Mouse (Mus musculus) midbrain, postnatal 0 days (tissue): ENCODE measurements around the gene 2900026A02Rik. TPM values are rescaled to one million over a fixed set of nuclear protein-coding genes. Genes with fewer than 3 reads are reported as not detected.

Experiments used
- ATAC-seq: fragments of 200-750 bp; cut with Nextera tagmentation; 2 replicates; pipeline ENCODE4 v1.8.0; 2017; ENCODE audit warnings: moderate number of reproducible peaks, mild to moderate bottlenecking, moderate TSS enrichment, moderate library complexity; ENCODE audit not compliant: low FRiP score
- DNase-seq: peaks from one replicate; pipeline ENCODE4 v3.0.0-alpha.2; 2015; ENCODE audit warnings: low spot score
- H3K27ac ChIP-seq: fragments of 300-500 bp; sonication (generic); 2 replicates; pipeline ENCODE4 v1.5.1; 2014; ENCODE audit warnings: low read depth, mild to moderate bottlenecking, low read length, mixed read lengths
- H3K27me3 ChIP-seq: fragments of 300-500 bp; sonication (generic); 2 replicates; pipeline ENCODE4 v1.6.1; 2014; ENCODE audit warnings: low read length, control low read depth, mixed read lengths; ENCODE audit not compliant: insufficient read depth
- H3K36me3 ChIP-seq: fragments of 300-500 bp; sonication (generic); 2 replicates; pipeline ENCODE4 v1.6.1; 2014; ENCODE audit warnings: low read length, control low read depth, mixed read lengths; ENCODE audit not compliant: insufficient read depth
- H3K4me1 ChIP-seq: fragments of 300-500 bp; sonication (generic); 2 replicates; pipeline ENCODE4 v1.6.1; 2014; ENCODE audit warnings: mild to moderate bottlenecking, control low read depth, antibody characterized with exemption, low read length, mixed read lengths; ENCODE audit not compliant: insufficient read depth
- H3K4me2 ChIP-seq: fragments of 300-500 bp; sonication (generic); 2 replicates; pipeline ENCODE4 v1.6.1; 2014; ENCODE audit warnings: low read depth, mild to moderate bottlenecking, low read length, mixed read lengths; ENCODE audit not compliant: poor library complexity, severe bottlenecking
- H3K4me3 ChIP-seq: fragments of 300-500 bp; sonication (generic); 2 replicates; pipeline ENCODE4 v1.5.1; 2014; ENCODE audit warnings: low read depth, mild to moderate bottlenecking, low read length, moderate library complexity
- H3K9ac ChIP-seq: fragments of 300-500 bp; sonication (generic); replicated peaks from 2 replicates; pipeline ENCODE4 v1.6.1; 2014; ENCODE audit warnings: mild to moderate bottlenecking, low read length, moderate library complexity, mixed read lengths; ENCODE audit not compliant: poor library complexity, severe bottlenecking
- H3K9me3 ChIP-seq: fragments of 300-500 bp; sonication (generic); 2 replicates; pipeline ENCODE4 v1.6.1; 2016; ENCODE audit warnings: low read length, control low read depth
- CTCF ChIP-seq: IDR thresholded peaks from 2 replicates; pipeline ENCODE4 v1.5.1; 2016; ENCODE audit warnings: antibody characterized with exemption, mild to moderate bottlenecking
- WGBS: fragments of 180-500 bp; shearing (Covaris S2); extraction: QIAGEN DNeasy Blood & Tissue Kit; methylation state at CpG from one replicate; pipeline ENCODE4 v1.1.7; 2014; 5-methylcytosine and 5-hydroxymethylcytosine counted together
- polyA plus RNA-seq: library from polyadenylated mRNA; unstranded; fragments of >200 nt; fragmentation: Nextera tagmentation; extraction: Ambion mirVana; gene quantifications from 2 replicates; pipeline ENCODE4 v1.2.1, GENCODE M21; 2015
- total RNA-seq: library from RNA; depleted of rRNA; stranded (reverse); fragments of >200 nt; gene quantifications from 2 replicates; pipeline ENCODE4 v1.2.3, GENCODE M21; 2014

Gene 2900026A02Rik
- total and polyA plus RNA-seq, 2 experiments from 2014 or later = 3.8 to 11.8 TPM

DNA sequence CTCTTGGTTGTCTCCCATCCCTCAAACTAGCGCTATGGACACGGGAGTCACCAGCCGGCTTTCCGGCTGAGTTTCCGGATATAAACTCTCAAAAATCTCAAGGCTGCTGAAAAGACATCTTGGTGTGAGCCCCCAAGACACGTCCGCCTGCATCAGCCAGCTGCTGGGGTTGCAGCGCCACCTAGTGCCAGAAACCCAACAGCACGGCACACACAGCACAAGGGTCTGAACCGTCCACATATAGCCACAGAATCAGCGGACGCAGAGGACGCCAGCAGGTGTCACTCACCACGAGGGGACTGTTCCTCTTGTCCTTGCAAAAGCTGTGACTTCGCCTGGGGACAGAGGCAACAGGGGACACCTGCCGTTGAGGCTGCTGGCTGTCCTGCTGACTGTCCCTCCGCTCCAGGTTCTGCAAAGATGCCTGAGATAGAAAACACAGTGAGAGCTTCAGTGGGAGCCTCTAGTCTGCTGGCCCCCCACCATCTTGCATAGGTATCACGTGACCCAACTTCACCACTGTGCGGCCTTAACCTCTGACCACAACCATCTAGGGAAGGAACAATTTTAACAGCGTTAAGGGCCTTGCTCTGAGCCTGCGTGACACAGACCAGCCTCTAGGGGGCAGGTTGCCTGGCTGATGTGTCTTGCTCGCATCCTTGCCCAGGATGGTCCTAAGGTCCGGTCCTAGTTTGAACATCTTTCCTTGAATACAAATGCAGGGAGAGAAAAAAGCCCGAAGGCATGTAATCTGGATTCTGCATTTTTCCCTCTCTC lies 45.9 kb downstream of the 2900026A02Rik start:
- no peaks in the 10 kb centered on the region for H3K27me3 ChIP-seq
- H3K4me1 ChIP-seq = no peaks in the 10 kb centered on the region
- no peaks in the 10 kb centered on the region for H3K9me3 ChIP-seq
- DNase-seq (no peak), ATAC-seq (no peak)
- H3K4me2 ChIP-seq = no peak overlapping the region
- H3K27ac ChIP-seq = no peak overlapping the region
- peak; percentile 69 for TF ChIP-seq CTCF
- H3K9ac ChIP-seq = no peak overlapping the region
- no peaks in the 10 kb centered on the region for H3K36me3 ChIP-seq
- 53% methylated on average over 24 of the region's 24 CpGs for WGBS
- no peak overlapping the region for H3K4me3 ChIP-seq

DNA sequence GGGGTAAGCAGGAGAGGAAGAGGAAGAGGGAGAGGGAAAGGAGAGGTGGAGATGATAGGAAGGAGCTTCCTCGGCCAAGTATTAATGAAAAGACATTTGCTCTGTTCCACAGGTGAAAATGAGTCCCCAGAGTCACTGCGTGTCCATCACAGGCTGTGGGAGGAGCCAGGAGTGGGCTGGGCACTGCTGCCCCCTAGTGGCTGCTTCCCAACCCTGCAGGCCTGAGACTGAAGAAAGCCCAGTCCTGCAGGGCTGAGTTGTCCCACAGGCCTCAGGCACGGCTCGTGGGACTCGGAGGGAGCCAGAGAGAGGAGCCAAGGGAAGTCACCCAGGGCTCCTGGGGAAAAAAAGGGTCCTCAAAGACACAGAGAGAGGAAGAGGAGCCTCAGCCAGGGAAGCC lies 47.7 kb downstream of the 2900026A02Rik start:
- no peak for ATAC-seq
- no peak overlapping the region for H3K9ac ChIP-seq
- H3K27ac ChIP-seq = no peak overlapping the region
- DNase-seq = peak; percentile 70
- no peak overlapping the region for H3K4me2 ChIP-seq
- no peaks in the 10 kb centered on the region for H3K36me3 ChIP-seq
- H3K27me3 ChIP-seq = no peaks in the 10 kb centered on the region
- H3K4me3 ChIP-seq = no peak overlapping the region
- 28% methylated on average over 5 of the region's 5 CpGs for WGBS
- no peaks in the 10 kb centered on the region for H3K4me1 ChIP-seq
- H3K9me3 ChIP-seq = no peaks in the 10 kb centered on the region
- peak; percentile 95 for TF ChIP-seq CTCF

GRCm38 (mm10) chr5:113171968-113172578 lies 49.0 kb downstream of the 2900026A02Rik start:
- ATAC-seq (no peak), DNase-seq (no peak)
- WGBS = 85% methylated on average over 10 of the region's 10 CpGs
- no peaks in the 10 kb centered on the region for H3K4me1 ChIP-seq
- no peaks in the 10 kb centered on the region for H3K9me3 ChIP-seq
- H3K27ac ChIP-seq = no peak overlapping the region
- no peak overlapping the region for H3K4me3 ChIP-seq
- H3K9ac ChIP-seq = no peak overlapping the region
- no peaks in the 10 kb centered on the region for H3K36me3 ChIP-seq
- no peak overlapping the region for H3K4me2 ChIP-seq
- H3K27me3 ChIP-seq = no peaks in the 10 kb centered on the region
- no peak for TF ChIP-seq CTCF

DNA sequence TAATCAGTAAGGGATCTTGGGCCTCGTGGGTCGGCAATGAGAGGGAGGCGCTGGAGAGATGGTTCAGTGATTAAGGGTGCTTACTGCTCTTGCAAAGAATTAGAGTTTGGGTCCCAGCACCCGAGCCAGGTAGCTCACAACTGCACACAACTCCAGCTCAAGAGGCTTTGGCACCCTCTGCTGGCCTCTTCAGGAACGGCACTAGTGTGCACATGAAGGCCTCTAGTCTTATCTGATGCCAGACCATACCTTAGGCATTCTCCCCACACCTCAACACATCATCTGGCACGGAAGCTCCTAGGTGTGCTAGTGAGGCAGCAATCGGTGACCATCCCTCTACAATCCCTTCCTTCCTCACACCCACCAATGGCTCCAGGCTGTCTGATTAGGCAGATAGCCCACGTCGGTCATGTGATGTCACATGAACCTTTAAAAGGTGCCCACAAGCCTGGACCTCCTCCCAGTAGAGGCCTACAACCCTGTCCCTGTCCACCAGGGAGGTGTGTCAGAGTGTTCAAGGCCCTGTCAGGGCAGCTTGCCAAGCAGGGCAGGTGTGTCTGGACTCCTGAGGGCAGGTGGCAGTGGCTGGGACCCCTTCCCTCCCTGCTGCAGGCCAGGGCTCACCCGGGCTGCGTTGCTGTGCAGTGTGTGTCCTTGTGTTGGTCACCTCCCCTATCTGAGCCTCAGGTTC lies 50.8 kb downstream of the 2900026A02Rik start:
- H3K9ac ChIP-seq = no peak overlapping the region
- whole genome bisulfite sequencing = 93% methylated on average over 11 of the region's 11 CpGs
- no peak overlapping the region for H3K4me3 ChIP-seq
- peak; percentile 46 for TF ChIP-seq CTCF
- H3K4me1 ChIP-seq = no peaks in the 10 kb centered on the region
- no peak for ATAC-seq
- H3K27ac ChIP-seq = no peak overlapping the region
- H3K36me3 ChIP-seq = no peaks in the 10 kb centered on the region
- DNase-seq = no peak
- no peak overlapping the region for H3K4me2 ChIP-seq
- H3K9me3 ChIP-seq = no peaks in the 10 kb centered on the region
- H3K27me3 ChIP-seq = no peaks in the 10 kb centered on the region

DNA sequence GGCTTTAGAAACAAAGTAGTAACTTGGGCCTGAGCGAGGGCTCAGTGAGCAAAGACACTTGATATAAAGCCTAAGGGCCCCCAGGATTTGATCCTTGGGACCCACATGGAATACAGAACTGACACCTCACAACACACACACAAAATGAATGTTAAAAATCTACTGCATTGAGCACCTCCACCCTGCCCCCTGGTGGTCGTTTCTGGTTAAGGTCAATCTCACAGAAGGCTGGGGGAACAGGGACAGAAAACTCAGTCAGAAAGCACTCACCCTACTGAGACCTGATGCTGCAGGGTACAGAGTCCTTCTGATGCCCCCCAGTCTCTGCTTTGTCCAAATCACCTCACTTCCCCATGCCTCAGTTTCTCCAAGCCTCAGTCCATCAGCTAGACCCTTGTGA lies 53.3 kb downstream of the 2900026A02Rik start:
- H3K4me2 ChIP-seq = no peak overlapping the region
- no peaks in the 10 kb centered on the region for H3K9me3 ChIP-seq
- peak; percentile 35 for DNase-seq
- 43% methylated on average over 2 of the region's 2 CpGs for WGBS
- H3K4me1 ChIP-seq = peaks cover 2% of the 10 kb centered on the region; the same call in 1 of the 2 replicates
- TF ChIP-seq CTCF = peak; percentile 75
- no peak overlapping the region for H3K9ac ChIP-seq
- no peaks in the 10 kb centered on the region for H3K27me3 ChIP-seq
- H3K4me3 ChIP-seq = no peak overlapping the region
- H3K27ac ChIP-seq = no peak overlapping the region
- ATAC-seq = no peak
- H3K36me3 ChIP-seq = no peaks in the 10 kb centered on the region

DNA sequence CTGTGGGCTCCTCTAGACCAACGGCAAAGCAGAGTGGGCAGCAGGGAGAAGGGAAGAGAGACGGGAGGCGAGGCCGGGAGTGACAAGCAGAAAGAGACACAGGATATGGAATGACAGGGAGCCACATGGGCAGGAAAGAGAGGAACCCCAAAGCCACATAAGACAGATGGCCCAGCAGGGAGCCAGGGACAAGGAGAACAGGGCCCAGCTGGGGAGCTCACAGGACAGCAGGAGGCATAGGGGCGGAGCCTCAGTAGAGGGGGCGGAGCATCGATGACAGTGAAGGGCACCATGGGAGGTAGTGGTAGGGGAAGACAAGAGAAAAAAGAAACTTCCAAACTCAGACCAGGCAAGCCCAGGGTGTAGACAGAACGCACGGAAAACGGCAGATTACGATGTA lies 55.6 kb downstream of the 2900026A02Rik start:
- no peak for TF ChIP-seq CTCF
- no peak for ATAC-seq
- Histone ChIP-seq H3K4me2 (no peak overlapping the region), H3K9ac (no peak overlapping the region), H3K36me3 (no peaks in the 10 kb centered on the region), H3K4me1 (peaks cover 2% of the 10 kb centered on the region; the same call in 1 of the 2 replicates), H3K9me3 (no peaks in the 10 kb centered on the region), H3K27ac (no peak overlapping the region), H3K27me3 (no peaks in the 10 kb centered on the region), H3K4me3 (no peak overlapping the region)
- DNase-seq = no peak
- WGBS = 43% methylated on average over 11 of the region's 11 CpGs
